Mouse (Mus musculus) gastrocnemius, postnatal 14 days (tissue): ENCODE measurements around the gene H2-Q4. TPM values are rescaled to one million over a fixed set of nuclear protein-coding genes. Genes with fewer than 3 reads are reported as not detected.
"Not testable (repeated sequence)": the region's sequence is repeated elsewhere in the genome, so short reads cannot be mapped to it uniquely, and the experiment has no call there.

Source experiments
- DNase-seq: peaks from one replicate; pipeline ENCODE4 v3.0.0; 2021; ENCODE audit warnings: mixed read lengths
- intact Hi-C: fragments of 180-260 bp; cut with DNase I; formaldehyde crosslinking; loops from one replicate; pipeline ENCODE4 v1.15.1; 2025; ENCODE audit warnings: low total_unique reads
- long read RNA-seq, 2 experiments: library from polyadenylated mRNA; stranded (forward); transcript quantifications; one replicate each; pipeline ENCODE4 v2.0.0; 2021
- total RNA-seq, 2 experiments: library from RNA; stranded (reverse); gene quantifications; 2 replicates each; pipeline ENCODE4 v1.2.3; 2021

H2-Q4 gene
- total RNA-seq: 1 to 10 TPM; 3.0 to 4.1 TPM
- long read RNA-seq, experiment 1: 0 reads
- long read RNA-seq, experiment 2: 0 reads

GRCm38 (mm10) chr17:35379369-35379728 is at the start of gene H2-Q4:
Gene H2-Q4, plus strand, starts transcription at chr17:35379617.
- DNase-seq: peak; percentile 89
- intact Hi-C loops: no loop called here

GRCm38 (mm10) chr17:35329714-35330113 is 49.7 kb upstream of the H2-Q4 start:
- intact Hi-C loops, DNase-seq: not testable (repeated sequence)

GRCm38 (mm10) chr17:35331546-35331945 is 47.9 kb upstream of the H2-Q4 start:
- intact Hi-C loops, DNase-seq: not testable (repeated sequence)

GRCm38 (mm10) chr17:35342071-35342671 is 37.2 kb upstream of the H2-Q4 start, which contains the start of gene H2-Q2:
Gene H2-Q2, plus strand, starts transcription at chr17:35342242.
- DNase-seq: no peak
- intact Hi-C loops: no loop called here

GRCm38 (mm10) chr17:35342711-35343476 is 36.5 kb upstream of the H2-Q4 start:
- DNase-seq: no peak
- intact Hi-C loops: no loop called here

GRCm38 (mm10) chr17:35347659-35348058 is 31.8 kb upstream of the H2-Q4 start:
- intact Hi-C loops: not testable (repeated sequence)

GRCm38 (mm10) chr17:35353275-35353674 is 26.1 kb upstream of the H2-Q4 start:
- intact Hi-C loops, DNase-seq: not testable (repeated sequence)

More at GRCm38 (mm10) chr17:35347659-35348058, 31.8 kb upstream of the H2-Q4 start:
- not testable (repeated sequence) for DNase-seq

- no peak for DNase-seq
- intact Hi-C loops: no loop called here
These were observed 25.3 kb upstream of the H2-Q4 start for GRCm38 (mm10) chr17:35354071-35354470.

- no peak for DNase-seq
- intact Hi-C loops: no loop called here
These were observed 22.3 kb upstream of the H2-Q4 start for GRCm38 (mm10) chr17:35357086-35357485.

- DNase-seq: no peak
- intact Hi-C loops: no loop called here
These were observed 20.5 kb upstream of the H2-Q4 start for GRCm38 (mm10) chr17:35358763-35359469.

- DNase-seq: no peak
- intact Hi-C loops: no loop called here
These were observed 20.0 kb upstream of the H2-Q4 start for GRCm38 (mm10) chr17:35359470-35359862.

GRCm38 (mm10) chr17:35379729-35380451 is 473 bp downstream of the H2-Q4 start:
- intact Hi-C loops: no loop called here
- peak; percentile 11 for DNase-seq

GRCm38 (mm10) chr17:35389796-35390195 is 10.4 kb downstream of the H2-Q4 start:
- DNase-seq, intact Hi-C loops: not testable (repeated sequence)

GRCm38 (mm10) chr17:35392671-35393070 is 13.3 kb downstream of the H2-Q4 start:
- intact Hi-C loops, DNase-seq: not testable (repeated sequence)

- DNase-seq, intact Hi-C loops: not testable (repeated sequence)
These were observed 14.7 kb downstream of the H2-Q4 start for GRCm38 (mm10) chr17:35393864-35394800.

- DNase-seq, intact Hi-C loops: not testable (repeated sequence)
These were observed 17.5 kb downstream of the H2-Q4 start for GRCm38 (mm10) chr17:35396956-35397355.

GRCm38 (mm10) chr17:35413057-35413456 is 33.6 kb downstream of the H2-Q4 start:
- DNase-seq, intact Hi-C loops: not testable (repeated sequence)
